Mouse (Mus musculus) megakaryocyte, adult 5-6 weeks (primary cell): ENCODE results near the gene Timmdc1. TPM values are rescaled to one million over a fixed set of nuclear protein-coding genes. Genes with fewer than 3 reads are reported as not detected.
"Not testable (repeated sequence)": the region's sequence is repeated elsewhere in the genome, so short reads cannot be mapped to it uniquely, and the experiment has no call there.

ENCODE experiments used
- ATAC-seq: 2 replicates; pipeline ENCODE4 v1.8.0; 2016; ENCODE audit warnings: mild to moderate bottlenecking, inconsistent platforms; ENCODE audit not compliant: poor library complexity, severe bottlenecking
- total RNA-seq, 2 experiments: library from RNA; stranded (forward) in 1 of 2; stranded (reverse) in 1 of 2; fragments of 153-499, 151-499 nt in 1 of 2; fragments of 221-1000, 200-1000 nt in 1 of 2; gene quantifications; 2 replicates each; pipeline versions ENCODE4 v1.2.3 to v1.2.4; 2015 to 2017

Timmdc1 gene
- total RNA-seq, 2 experiments from 2014 or later, result 9.3 to 19.0 TPM

- ATAC-seq, result no peak
Observed at GRCm38 (mm10) chr16:38502469-38502868, 20.0 kb downstream of the Timmdc1 start.

GRCm38 (mm10) chr16:38496604-38497140, 25.8 kb downstream of the Timmdc1 start:
- ATAC-seq, result no peak

GRCm38 (mm10) chr16:38493890-38494289, 28.6 kb downstream of the Timmdc1 start:
- no peak for ATAC-seq

- no peak for ATAC-seq
Observed at GRCm38 (mm10) chr16:38492551-38492950, 29.9 kb downstream of the Timmdc1 start.

- peak; percentile 85 for ATAC-seq
Observed at GRCm38 (mm10) chr16:38483582-38484309, 38.7 kb downstream of the Timmdc1 start.

- peak; percentile 16; the same call in 1 of the 2 replicates for ATAC-seq
Observed at GRCm38 (mm10) chr16:38482780-38483562, 39.5 kb downstream of the Timmdc1 start.

GRCm38 (mm10) chr16:38481327-38481726, 41.1 kb downstream of the Timmdc1 start:
- no peak for ATAC-seq

GRCm38 (mm10) chr16:38478296-38478695, 44.2 kb downstream of the Timmdc1 start:
- no peak for ATAC-seq

- ATAC-seq, result not testable (repeated sequence)
Observed at GRCm38 (mm10) chr16:38477241-38477608, 45.2 kb downstream of the Timmdc1 start.

GRCm38 (mm10) chr16:38476312-38477240, 45.9 kb downstream of the Timmdc1 start:
- peak; percentile 75 for ATAC-seq

GRCm38 (mm10) chr16:38475681-38476311, 46.7 kb downstream of the Timmdc1 start:
- peak; percentile 47; the same call in 1 of the 2 replicates for ATAC-seq

- no peak for ATAC-seq
Observed at GRCm38 (mm10) chr16:38474677-38475286, 47.7 kb downstream of the Timmdc1 start.

- ATAC-seq, result no peak
Observed at GRCm38 (mm10) chr16:38473661-38474060, 48.8 kb downstream of the Timmdc1 start.

GRCm38 (mm10) chr16:38472507-38472873, 50.0 kb downstream of the Timmdc1 start:
- no peak for ATAC-seq

GRCm38 (mm10) chr16:38471697-38472506, 50.6 kb downstream of the Timmdc1 start:
- ATAC-seq, result no peak

- ATAC-seq, result no peak
Observed at GRCm38 (mm10) chr16:38469437-38469836, 53.0 kb downstream of the Timmdc1 start.

- no peak for ATAC-seq
Observed at GRCm38 (mm10) chr16:38468706-38469018, 53.8 kb downstream of the Timmdc1 start.

- ATAC-seq, result no peak
Observed at GRCm38 (mm10) chr16:38467917-38468705, 54.4 kb downstream of the Timmdc1 start.
